Mouse (Mus musculus) right cerebral cortex, adult 2 months (tissue): ENCODE results near the gene Scai.
"Not testable (repeated sequence)": the region's sequence is repeated elsewhere in the genome, so short reads cannot be mapped to it uniquely, and the experiment has no call there.

Source experiments
- DNase-seq, 2 experiments: peaks; one replicate each; pipeline ENCODE4 v3.0.0; 2021 to 2022; ENCODE audit warnings: low spot score in 2 of 2

Gene Scai

DNA sequence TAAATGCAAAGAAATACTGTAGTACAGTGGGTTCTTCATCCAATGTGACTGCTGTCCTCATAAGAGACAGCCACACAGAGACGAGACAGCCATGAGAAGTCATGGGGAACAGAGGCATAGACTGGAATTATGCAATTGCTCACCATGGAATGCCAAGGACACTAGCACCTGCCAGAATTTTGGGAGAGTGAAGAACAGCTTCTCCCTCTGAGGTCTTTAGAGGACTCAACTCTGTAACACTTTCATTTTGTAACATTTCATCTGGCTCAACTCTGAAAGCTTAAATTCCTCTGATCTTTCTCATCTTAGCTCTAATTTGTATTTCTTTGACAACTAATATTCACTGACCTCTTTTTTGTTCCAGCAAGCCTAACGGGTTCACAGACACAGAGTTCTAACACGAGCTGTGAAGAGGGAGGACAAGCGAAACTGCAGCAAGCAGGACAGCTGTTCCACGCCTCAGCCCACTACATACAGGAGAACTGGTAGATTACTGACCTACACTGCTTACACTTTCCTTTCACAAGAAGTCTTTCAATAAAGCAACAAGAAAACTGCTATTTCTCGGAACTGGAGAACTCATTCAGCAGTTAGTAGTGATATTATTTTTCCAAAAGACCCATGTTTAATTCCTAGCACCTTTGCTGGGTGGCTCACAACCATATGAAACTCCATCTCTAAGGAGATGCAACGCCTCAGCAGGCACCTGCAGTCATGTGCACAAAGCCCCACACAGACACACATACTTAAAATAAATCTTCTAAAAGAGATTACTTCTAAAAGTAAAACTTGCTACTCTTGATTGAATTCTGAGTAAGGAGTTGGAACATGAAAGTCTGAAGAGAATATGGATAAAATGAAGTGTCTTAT lies 49.7 kb downstream of the Scai start:
- DNase-seq, result no peak

GRCm38 (mm10) chr2:39129526-39130326 lies 60.8 kb downstream of the Scai start:
- DNase-seq, result peak; percentile 48 to 53

- no peak for DNase-seq
These were observed 66.4 kb downstream of the Scai start for GRCm38 (mm10) chr2:39124167-39124566.

GRCm38 (mm10) chr2:39121137-39121536 lies 69.4 kb downstream of the Scai start:
- DNase-seq, result no peak

DNA sequence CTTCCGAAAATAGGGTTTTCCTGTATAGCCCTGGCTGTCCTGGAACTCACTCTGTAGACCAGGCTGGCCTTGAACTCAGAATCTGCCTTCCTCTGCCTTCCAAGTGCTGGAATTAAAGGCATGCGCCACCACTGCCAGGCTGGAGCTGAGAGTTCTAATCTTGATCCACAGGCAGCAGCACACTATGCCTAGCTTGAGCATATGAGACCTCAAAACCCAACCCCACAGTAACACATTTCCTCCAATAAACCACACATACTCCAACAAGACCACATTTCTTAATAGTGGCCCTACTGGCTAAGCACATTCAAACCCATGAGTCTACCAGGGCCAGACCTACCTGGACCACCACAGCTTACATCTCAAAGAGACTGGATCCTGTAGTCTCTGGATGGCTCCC lies 74.0 kb downstream of the Scai start:
- DNase-seq, result no peak

DNA sequence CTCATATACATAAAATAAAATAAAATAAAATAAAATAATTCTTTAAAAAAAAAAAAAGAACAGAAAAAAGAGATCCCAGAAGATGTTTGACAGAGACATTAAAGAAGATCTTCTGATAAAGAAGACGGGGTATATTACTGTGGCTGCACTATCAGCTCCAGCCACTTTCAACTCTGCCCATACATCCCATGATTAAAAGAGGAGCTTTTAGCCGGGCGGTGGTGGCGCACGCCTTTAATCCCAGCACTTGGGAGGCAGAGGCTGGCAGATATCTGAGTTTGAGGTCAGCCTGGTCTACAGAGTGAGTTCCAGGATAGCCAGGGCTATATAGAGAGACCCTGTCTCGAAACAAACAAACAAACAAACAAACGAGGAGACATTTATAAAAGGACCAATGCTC lies 76.4 kb downstream of the Scai start:
- DNase-seq, result no peak

- no peak for DNase-seq
These were observed 80.0 kb downstream of the Scai start for GRCm38 (mm10) chr2:39110514-39110913.

DNA sequence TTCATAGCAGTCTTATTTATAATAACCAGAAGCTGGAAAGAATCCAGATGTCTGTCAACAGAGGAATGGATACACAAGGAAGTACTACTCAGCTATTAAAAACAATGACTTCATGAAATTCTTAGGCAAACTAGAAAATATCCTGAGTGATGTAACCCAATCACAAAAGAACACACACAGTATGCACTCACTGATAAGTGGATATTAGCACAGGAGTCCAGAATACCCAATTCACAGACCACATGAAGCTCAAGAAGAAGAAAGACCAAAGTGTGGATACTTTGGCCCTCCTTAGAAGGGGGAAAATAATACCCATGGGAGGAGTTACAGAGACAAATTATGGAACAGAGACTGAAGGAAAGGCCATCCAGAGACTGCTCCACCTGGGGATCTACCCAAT lies 80.8 kb downstream of the Scai start:
- DNase-seq, result not testable (repeated sequence)

- not testable (repeated sequence) for DNase-seq
These were observed 90.6 kb downstream of the Scai start for GRCm38 (mm10) chr2:39099951-39100350.

DNA sequence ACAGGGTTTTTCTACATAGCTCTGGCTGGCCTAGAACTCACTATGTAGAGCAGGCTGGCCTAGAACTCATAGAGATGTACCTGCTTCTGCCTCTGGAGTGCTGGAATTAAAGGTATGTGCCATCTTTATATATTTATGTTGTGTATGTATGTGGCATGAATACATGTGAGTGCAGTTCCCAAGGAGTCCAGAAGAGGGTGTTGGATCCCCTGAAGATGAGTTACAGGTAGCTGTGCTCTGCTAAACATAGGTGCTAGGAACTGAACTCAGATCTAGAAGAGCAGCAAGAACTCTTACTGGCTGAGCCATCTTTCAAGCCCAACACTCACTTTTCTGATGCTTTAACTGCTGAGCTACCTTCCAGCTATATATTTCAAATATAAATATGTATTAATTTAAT lies 92.5 kb downstream of the Scai start:
- DNase-seq, result no peak

- no peak for DNase-seq
These were observed 98.6 kb downstream of the Scai start for GRCm38 (mm10) chr2:39091966-39092365.

- DNase-seq, result no peak
These were observed 107.8 kb downstream of the Scai start for GRCm38 (mm10) chr2:39082706-39083105.

DNA sequence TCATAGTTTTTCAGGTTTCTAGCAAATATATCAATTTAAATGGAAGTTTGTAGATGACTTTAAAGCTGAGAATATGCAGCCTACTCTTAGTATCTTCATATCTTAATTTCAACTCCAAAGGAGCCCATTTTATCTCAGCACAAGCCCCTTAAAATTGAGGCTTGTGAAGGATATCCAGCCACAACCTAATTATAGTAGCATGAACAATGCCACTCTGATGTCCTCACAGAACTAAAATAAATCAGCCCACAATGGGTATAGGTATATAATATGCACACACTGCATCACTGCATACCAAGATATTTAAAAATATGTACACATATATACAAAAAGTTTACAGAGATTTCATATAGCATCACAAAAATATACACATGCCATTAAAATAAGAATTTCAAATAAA lies 119.9 kb downstream of the Scai start:
- no peak for DNase-seq

DNA sequence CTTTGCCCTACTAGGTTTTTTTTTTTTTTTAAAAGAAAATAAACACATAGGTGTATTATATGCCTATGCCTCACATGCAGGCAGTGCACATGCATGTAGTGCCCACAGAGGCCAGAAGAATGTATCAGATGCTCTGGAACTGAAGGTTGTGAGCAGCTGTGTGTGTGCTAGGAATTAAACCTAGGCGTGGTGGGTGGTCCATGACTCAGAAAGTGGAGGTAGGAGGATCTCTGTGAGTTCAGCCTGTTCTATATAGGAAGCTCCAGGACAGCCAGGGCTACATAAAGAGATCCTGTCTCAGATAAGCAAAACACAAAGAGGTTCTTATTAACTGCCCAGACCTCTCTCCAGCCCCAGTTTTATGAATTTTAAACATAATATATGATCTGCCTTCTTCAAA lies 121.4 kb downstream of the Scai start:
- peak in 1 of 2 experiments; percentile 13 for DNase-seq

- DNase-seq, result peak; percentile 88
These were observed 125.0 kb downstream of the Scai start, which contains the start of gene Golga1 for GRCm38 (mm10) chr2:39065400-39065987. TSS of gene Golga1 (minus strand) at chr2:39065541.

DNA sequence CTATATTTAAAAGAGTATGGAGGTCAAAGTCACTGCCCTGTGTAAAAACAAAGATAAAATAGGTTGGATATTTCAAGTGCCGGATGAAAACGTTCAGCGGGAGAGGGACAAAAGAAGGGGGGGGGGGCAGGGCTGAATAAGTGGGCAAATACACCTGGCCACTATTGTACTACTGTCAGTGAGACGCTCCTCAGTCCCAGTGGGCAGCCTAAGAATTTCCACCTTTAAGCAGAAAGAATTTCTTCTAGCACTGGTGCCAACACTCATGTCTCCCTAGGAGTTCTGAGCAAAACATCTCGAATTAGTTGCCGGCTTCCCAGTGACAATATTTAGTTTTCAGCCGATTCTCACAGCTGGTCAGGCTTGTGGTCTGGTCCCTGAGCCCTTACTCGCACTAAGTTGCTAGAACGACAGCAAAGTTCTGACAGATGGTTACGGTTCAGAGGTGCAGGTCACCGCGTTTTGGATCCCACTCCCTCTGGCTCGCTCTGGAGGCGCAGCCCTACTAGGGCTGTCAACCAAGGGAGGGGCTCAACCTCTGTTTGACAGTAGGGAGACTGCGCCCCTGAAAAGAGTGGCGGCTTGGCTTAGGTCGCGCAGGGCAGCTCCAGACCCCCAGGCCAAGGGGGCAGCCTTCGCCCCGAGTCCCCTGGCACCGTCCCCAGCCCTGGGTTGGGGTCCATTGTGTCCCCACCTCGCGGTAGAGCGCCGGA lies 125.7 kb downstream of the Scai start:
- DNase-seq, result peak; percentile 14 to 46

GRCm38 (mm10) chr2:39048515-39048914 lies 142.0 kb downstream of the Scai start:
- no peak for DNase-seq

GRCm38 (mm10) chr2:39040215-39040614 lies 150.3 kb downstream of the Scai start:
- DNase-seq, result no peak

DNA sequence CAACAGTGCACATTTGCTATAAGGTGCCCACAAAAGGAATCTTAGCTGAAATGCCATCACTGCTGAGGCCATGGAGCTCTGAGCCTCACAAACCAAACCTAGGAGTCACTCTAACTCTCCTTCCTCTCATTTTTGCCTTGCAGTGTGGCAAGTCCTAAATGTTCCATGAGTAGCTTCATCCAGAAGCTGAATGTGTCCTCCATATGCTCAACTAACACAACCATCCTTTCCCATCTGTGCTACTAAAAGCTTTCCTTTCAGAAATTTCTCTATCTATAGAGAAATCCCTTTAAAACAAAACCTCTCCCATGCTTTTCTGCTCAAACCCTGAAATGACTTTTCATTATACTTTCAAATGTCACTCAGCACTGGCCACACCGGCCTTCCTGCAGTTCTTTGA lies 158.9 kb downstream of the Scai start:
- no peak for DNase-seq

DNA sequence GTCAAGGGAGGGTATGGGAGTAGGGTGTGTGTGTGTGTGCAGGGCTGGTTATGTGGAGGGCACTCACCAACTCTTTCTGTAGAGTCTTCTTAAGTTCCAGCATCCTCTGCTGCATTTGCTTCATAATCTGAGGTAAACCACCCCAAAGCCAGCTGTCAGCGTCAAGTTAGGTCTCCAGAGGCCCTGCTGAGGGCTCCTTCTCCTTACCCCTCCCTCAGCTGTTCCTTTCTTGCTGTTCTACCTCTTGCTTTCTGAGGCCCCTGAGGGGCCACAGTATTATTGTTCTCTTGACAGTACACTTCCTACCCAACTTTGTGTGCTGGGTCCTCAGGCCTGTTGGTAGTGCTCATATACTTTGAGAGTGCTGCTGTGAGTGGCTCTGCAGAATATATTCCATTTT lies 170.5 kb downstream of the Scai start:
- DNase-seq, result no peak

- DNase-seq, result no peak
These were observed 174.0 kb downstream of the Scai start for GRCm38 (mm10) chr2:39016581-39016980.
